Mouse (Mus musculus) liver, embryonic 14.5 days (tissue): ENCODE measurements around the gene Cfap54. TPM values are rescaled to one million over a fixed set of nuclear protein-coding genes. Genes with fewer than 3 reads are reported as not detected.

Experiments used
- ATAC-seq: fragments of 200-750 bp; cut with Nextera tagmentation; 2 replicates; pipeline ENCODE4 v1.8.0; 2017; ENCODE audit warnings: moderate number of reproducible peaks, mild to moderate bottlenecking, moderate library complexity; ENCODE audit not compliant: insufficient read depth
- DNase-seq, 3 experiments: peaks; one replicate each; pipeline ENCODE4 v3.0.0-alpha.2; 2012 to 2013; ENCODE audit warnings: low read depth in 3 of 3, low spot score in 3 of 3
- H3K27ac ChIP-seq: fragments of 300-500 bp; sonication (generic); 2 replicates; pipeline ENCODE4 v1.5.1; 2014; ENCODE audit warnings: moderate library complexity, mild to moderate bottlenecking, control low read depth, inconsistent platforms
- H3K27me3 ChIP-seq: fragments of 300-500 bp; sonication (generic); 2 replicates; pipeline ENCODE4 v1.6.1; 2014; ENCODE audit warnings: mild to moderate bottlenecking, low read length, moderate library complexity; ENCODE audit not compliant: control insufficient read depth, insufficient read depth
- H3K36me3 ChIP-seq: fragments of 300-500 bp; sonication (generic); replicated peaks from 2 replicates; pipeline ENCODE4 v1.6.1; 2014; ENCODE audit warnings: low read depth; ENCODE audit not compliant: control insufficient read depth, insufficient read depth
- H3K4me1 ChIP-seq, 2 experiments: fragments of 200-500 bp in 1 of 2; fragments of 300-500 bp in 1 of 2; sonication (generic) in 1 of 2; replicated peaks; 2 replicates each; pipeline ENCODE4 v1.6.1; 2012 to 2014; ENCODE audit warnings: antibody characterized with exemption in 1 of 2, inconsistent platforms in 1 of 2, low read length in 1 of 2; ENCODE audit not compliant: control insufficient read depth in 2 of 2, insufficient read depth in 2 of 2
- H3K4me2 ChIP-seq: fragments of 300-500 bp; sonication (generic); 2 replicates; pipeline ENCODE4 v1.6.1; 2014; ENCODE audit warnings: low read depth, mild to moderate bottlenecking, control low read depth, moderate library complexity
- H3K4me3 ChIP-seq, 2 experiments: fragments of 200-500 bp in 1 of 2; fragments of 300-500 bp in 1 of 2; sonication (generic) in 1 of 2; 2 replicates each; pipeline ENCODE4 v1.5.1; 2012 to 2014; ENCODE audit warnings: low read depth in 2 of 2, low read length in 2 of 2, mild to moderate bottlenecking in 2 of 2, control low read depth in 1 of 2, inconsistent platforms in 1 of 2, moderate library complexity in 1 of 2; ENCODE audit not compliant: insufficient read depth in 1 of 2
- H3K9ac ChIP-seq: fragments of 300-500 bp; sonication (generic); replicated peaks from 2 replicates; pipeline ENCODE4 v1.6.1; 2014; ENCODE audit warnings: mild to moderate bottlenecking, control low read depth, moderate library complexity
- H3K9me3 ChIP-seq: fragments of 300-500 bp; sonication (generic); 2 replicates; pipeline ENCODE4 v1.6.1; 2016; ENCODE audit warnings: low read length, mixed read lengths; ENCODE audit not compliant: control insufficient read depth
- CTCF ChIP-seq: IDR thresholded peaks from 2 replicates; pipeline ENCODE4 v1.5.1; 2016; ENCODE audit warnings: antibody characterized with exemption, low read depth, control low read depth
- EP300 ChIP-seq: IDR thresholded peaks from 2 replicates; pipeline ENCODE4 v1.6.1; 2016; ENCODE audit warnings: antibody characterized with exemption, low read depth
- WGBS: fragments of 180-500 bp; shearing (Covaris S2); extraction: QIAGEN DNeasy Blood & Tissue Kit; methylation state at CpG from one replicate; pipeline ENCODE4 v1.1.7; 2014; ENCODE audit not compliant: insufficient replicate concordance; 5-methylcytosine and 5-hydroxymethylcytosine counted together
- polyA plus RNA-seq, 2 experiments: library from polyadenylated mRNA; depleted of rRNA in 1 of 2; stranded (reverse) in 1 of 2; unstranded in 1 of 2; fragments of >200 nt; fragmentation: Nextera tagmentation in 1 of 2; extraction: Ambion mirVana in 1 of 2; gene quantifications; 2 replicates each; pipeline versions ENCODE4 v1.2.1 to v1.2.3; 2012 to 2014

Gene Cfap54
- polyA plus RNA-seq, 2 experiments, result 0.06 to 0.11 TPM

- no peaks in the 10 kb centered on the region for H3K36me3 ChIP-seq
- WGBS, result 64% methylated on average over 10 of the region's 10 CpGs
- H3K4me1 ChIP-seq, result no peaks in the 10 kb centered on the region
- no peak overlapping the region for H3K4me2 ChIP-seq
- DNase-seq (no peak), ATAC-seq (no peak)
- no peak overlapping the region for H3K4me3 ChIP-seq
- H3K9me3 ChIP-seq, result no peaks in the 10 kb centered on the region
- no peak for TF ChIP-seq CTCF
- no peak for TF ChIP-seq EP300
- no peak overlapping the region for H3K9ac ChIP-seq
- no peaks in the 10 kb centered on the region for H3K27me3 ChIP-seq
- no peak overlapping the region for H3K27ac ChIP-seq
Observed at GRCm38 (mm10) chr10:93035489-93035888, 45.9 kb downstream of the Cfap54 start.

- Histone ChIP-seq H3K27ac (no peak overlapping the region), H3K36me3 (no peaks in the 10 kb centered on the region), H3K4me3 (no peak overlapping the region), H3K4me2 (no peak overlapping the region), H3K9ac (no peak overlapping the region), H3K9me3 (no peaks in the 10 kb centered on the region), H3K27me3 (no peaks in the 10 kb centered on the region; the same call in 1 of the 2 replicates), H3K4me1 (no peaks in the 10 kb centered on the region)
- DNase-seq (no peak), ATAC-seq (no peak)
- TF ChIP-seq CTCF (no peak), EP300 (no peak)
- WGBS, result 30% methylated on average over 8 of the region's 8 CpGs
Observed at GRCm38 (mm10) chr10:93023295-93023694, 58.1 kb downstream of the Cfap54 start.

GRCm38 (mm10) chr10:93014059-93014795, 67.2 kb downstream of the Cfap54 start:
- Histone ChIP-seq H3K4me2 (no peak overlapping the region), H3K4me1 (no peaks in the 10 kb centered on the region), H3K9ac (no peak overlapping the region), H3K27ac (no peak overlapping the region), H3K4me3 (no peak overlapping the region), H3K36me3 (no peaks in the 10 kb centered on the region), H3K27me3 (no peaks in the 10 kb centered on the region), H3K9me3 (no peaks in the 10 kb centered on the region)
- DNase-seq (peak in 2 of 3 experiments; percentile 17 to 33), ATAC-seq (no peak)
- 42% methylated on average over 8 of the region's 8 CpGs for WGBS
- TF ChIP-seq CTCF (peak; percentile 76), EP300 (no peak)

GRCm38 (mm10) chr10:93011085-93011484, 70.3 kb downstream of the Cfap54 start:
- Histone ChIP-seq H3K4me2 (no peak overlapping the region), H3K4me1 (no peaks in the 10 kb centered on the region), H3K9ac (no peak overlapping the region), H3K27ac (no peak overlapping the region), H3K4me3 (no peak overlapping the region), H3K9me3 (no peaks in the 10 kb centered on the region), H3K36me3 (no peaks in the 10 kb centered on the region), H3K27me3 (no peaks in the 10 kb centered on the region)
- no peak for ATAC-seq
- DNase-seq, result no peak
- WGBS, result 64% methylated on average over 14 of the region's 14 CpGs
- TF ChIP-seq EP300, result no peak
- no peak for TF ChIP-seq CTCF

DNA sequence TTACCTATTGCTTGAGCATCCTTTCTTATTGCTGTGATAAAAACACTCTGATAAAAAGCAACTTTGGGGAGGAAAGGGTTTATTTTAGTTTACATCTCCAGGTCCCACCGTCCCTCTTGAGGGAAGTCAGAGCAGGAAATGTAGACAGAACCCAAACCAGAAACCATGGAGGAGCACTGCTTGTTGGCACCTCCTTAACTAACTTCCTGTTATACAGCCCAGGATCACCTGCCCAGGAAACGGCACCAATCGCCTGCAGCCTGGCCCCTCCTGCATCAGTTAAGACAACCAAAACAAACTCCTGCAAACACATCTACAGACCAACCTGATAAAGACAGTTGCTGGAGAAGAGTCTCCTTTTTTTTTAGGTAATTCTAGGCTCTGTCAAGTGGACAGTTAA, 74.4 kb downstream of the Cfap54 start:
- H3K27me3 ChIP-seq, result no peaks in the 10 kb centered on the region
- no peak overlapping the region for H3K27ac ChIP-seq
- H3K9ac ChIP-seq, result no peak overlapping the region
- no peaks in the 10 kb centered on the region for H3K4me1 ChIP-seq
- no peaks in the 10 kb centered on the region for H3K36me3 ChIP-seq
- no peak overlapping the region for H3K4me2 ChIP-seq
- no peak for DNase-seq
- no peak for ATAC-seq
- TF ChIP-seq EP300, result no peak
- no peak for TF ChIP-seq CTCF
- 11% methylated on average over 3 of the region's 3 CpGs for WGBS
- no peak overlapping the region for H3K4me3 ChIP-seq
- no peaks in the 10 kb centered on the region for H3K9me3 ChIP-seq
